Mouse (Mus musculus): ENCODE measurements around the gene Mtmr3. TPM values are rescaled to one million over a fixed set of nuclear protein-coding genes. Genes with fewer than 3 reads are reported as not detected.

Gene Mtmr3
- polyA plus RNA-seq, 1 experiment from 2014 or later, result 32.8 TPM

DNA sequence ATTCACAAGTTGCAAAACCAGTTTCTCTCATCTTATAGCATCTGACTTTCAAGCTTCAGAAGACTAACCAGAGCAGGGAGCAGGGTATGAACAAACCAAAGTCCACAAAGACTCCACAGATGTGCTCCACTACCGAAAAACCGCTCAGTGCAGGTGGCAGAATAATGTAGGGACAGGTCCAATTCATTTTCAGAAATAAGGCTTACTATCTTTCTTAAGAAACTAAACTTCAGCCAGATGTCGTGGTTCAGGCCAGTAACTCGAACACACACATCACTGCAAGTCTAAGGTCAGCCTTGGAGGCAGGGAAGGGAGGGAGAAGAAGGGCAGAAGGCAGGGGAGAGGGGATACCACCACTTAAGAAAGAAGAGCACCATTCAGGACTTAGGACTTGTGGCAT is 105.5 kb downstream of the Mtmr3 start:
- Histone ChIP-seq H3K36me3 (ENCODE audit: control insufficient read depth, insufficient read depth, low read length) (peaks cover 72% of the 10 kb centered on the region), H3K9me3 (ENCODE audit: control insufficient read depth, low read length) (no peaks in the 10 kb centered on the region), H3K4me3 (ENCODE audit: low read depth, low read length) (no peak overlapping the region), H3K27me3 (ENCODE audit: control insufficient read depth, insufficient read depth, low read length) (no peaks in the 10 kb centered on the region), H3K27ac (ENCODE audit: low read depth, low read length) (no peak overlapping the region), H3K4me1 (ENCODE audit: control insufficient read depth, insufficient read depth, low read length) (no peaks in the 10 kb centered on the region), H3K4me2 (ENCODE audit: low read depth, low read length) (no peak overlapping the region), H3K9ac (replicated peaks; ENCODE audit: low read depth, low read length) (no peak overlapping the region)
- ATAC-seq (ENCODE audit: low read depth), result no peak
- 96% methylated on average over 4 of the region's 4 CpGs for WGBS

DNA sequence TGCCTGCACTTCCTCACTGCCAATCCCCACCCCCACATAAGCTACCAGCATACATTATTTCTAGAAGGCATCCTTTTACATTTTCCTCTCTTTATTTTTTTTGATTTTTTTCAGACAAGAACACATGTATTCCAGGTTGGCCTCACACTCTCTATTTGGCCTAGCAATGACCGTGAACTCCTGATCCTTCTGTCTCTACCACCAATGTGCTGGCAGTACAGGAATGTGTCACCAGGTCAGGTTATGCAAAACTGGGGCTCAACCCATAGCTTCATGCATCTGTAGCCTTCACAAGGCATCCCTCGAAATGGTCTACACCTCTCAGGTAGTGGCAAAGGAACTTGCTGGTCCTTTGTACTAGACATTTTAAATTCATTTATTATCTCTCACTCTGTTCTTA is 105.9 kb downstream of the Mtmr3 start:
- no peak overlapping the region for H3K4me2 ChIP-seq (ENCODE audit: low read depth, low read length)
- no peak overlapping the region for H3K9ac ChIP-seq (replicated peaks; ENCODE audit: low read depth, low read length)
- peaks cover 74% of the 10 kb centered on the region for H3K36me3 ChIP-seq (ENCODE audit: control insufficient read depth, insufficient read depth, low read length)
- no peak for ATAC-seq (ENCODE audit: low read depth)
- no peak overlapping the region for H3K4me3 ChIP-seq (ENCODE audit: low read depth, low read length)
- no peaks in the 10 kb centered on the region for H3K4me1 ChIP-seq (ENCODE audit: control insufficient read depth, insufficient read depth, low read length)
- H3K27ac ChIP-seq (ENCODE audit: low read depth, low read length), result no peak overlapping the region
- no peaks in the 10 kb centered on the region for H3K9me3 ChIP-seq (ENCODE audit: control insufficient read depth, low read length)
- H3K27me3 ChIP-seq (ENCODE audit: control insufficient read depth, insufficient read depth, low read length), result no peaks in the 10 kb centered on the region
- 99% methylated on average over 2 of the region's 2 CpGs for WGBS

DNA sequence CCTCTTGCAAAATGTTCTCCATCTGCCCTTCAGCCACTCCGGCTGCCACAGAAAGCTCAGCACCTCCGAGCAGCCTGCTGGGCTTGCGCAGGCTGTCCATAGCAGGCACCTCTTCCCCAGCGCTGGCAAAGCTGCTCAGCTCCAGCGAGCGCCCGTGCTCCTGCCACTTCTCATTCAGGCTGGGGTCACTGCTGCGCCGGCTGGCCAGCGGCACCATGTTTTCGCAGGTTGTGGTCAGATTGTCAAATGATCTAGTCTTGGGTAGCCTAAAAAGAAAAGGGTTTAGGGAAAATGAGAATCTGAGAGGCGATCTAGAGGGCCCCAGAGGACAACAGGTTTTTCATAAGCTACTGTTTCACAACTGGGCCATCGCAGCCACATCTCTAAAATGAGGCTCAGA is 106.3 kb downstream of the Mtmr3 start:
- no peak overlapping the region for H3K4me3 ChIP-seq (ENCODE audit: low read depth, low read length)
- H3K36me3 ChIP-seq (ENCODE audit: control insufficient read depth, insufficient read depth, low read length), result peaks cover 78% of the 10 kb centered on the region
- no peak for ATAC-seq (ENCODE audit: low read depth)
- H3K9me3 ChIP-seq (ENCODE audit: control insufficient read depth, low read length), result no peaks in the 10 kb centered on the region
- H3K4me2 ChIP-seq (ENCODE audit: low read depth, low read length), result no peak overlapping the region
- no peaks in the 10 kb centered on the region for H3K4me1 ChIP-seq (ENCODE audit: control insufficient read depth, insufficient read depth, low read length)
- 98% methylated on average over 13 of the region's 13 CpGs for WGBS
- H3K27me3 ChIP-seq (ENCODE audit: control insufficient read depth, insufficient read depth, low read length), result no peaks in the 10 kb centered on the region
- H3K9ac ChIP-seq (replicated peaks; ENCODE audit: low read depth, low read length), result no peak overlapping the region
- no peak overlapping the region for H3K27ac ChIP-seq (ENCODE audit: low read depth, low read length)

DNA sequence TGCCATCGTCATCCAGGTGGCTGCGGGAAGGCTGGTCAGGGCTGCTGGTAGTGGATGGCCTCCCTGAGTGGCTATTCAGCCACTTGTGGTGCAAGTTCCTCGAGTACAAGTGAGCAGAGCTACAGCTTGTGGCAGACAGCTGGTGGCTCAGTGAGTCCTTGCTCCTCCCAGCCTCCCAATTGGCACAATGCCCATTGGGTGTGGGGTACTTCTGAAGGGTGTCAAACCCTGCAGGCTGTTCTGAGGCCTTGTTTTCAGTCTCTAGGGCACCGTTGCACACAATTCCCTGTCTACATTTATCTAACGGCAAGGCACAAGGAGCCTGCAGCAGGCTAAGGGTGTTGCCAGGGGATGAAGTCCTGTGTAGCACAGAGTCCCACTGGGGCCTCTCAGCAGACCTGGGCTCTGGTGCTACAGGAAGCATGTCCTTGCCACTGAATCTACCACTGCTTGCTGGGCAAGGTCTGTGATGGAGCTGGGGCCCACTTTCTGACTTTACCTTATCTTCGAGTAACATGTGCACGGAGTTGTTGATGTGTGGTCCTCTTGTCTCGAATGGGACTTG is 107.2 kb downstream of the Mtmr3 start:
- Histone ChIP-seq H3K9ac (replicated peaks; ENCODE audit: low read depth, low read length) (no peak overlapping the region), H3K4me3 (ENCODE audit: low read depth, low read length) (no peak overlapping the region), H3K27me3 (ENCODE audit: control insufficient read depth, insufficient read depth, low read length) (no peaks in the 10 kb centered on the region), H3K27ac (ENCODE audit: low read depth, low read length) (no peak overlapping the region), H3K4me1 (ENCODE audit: control insufficient read depth, insufficient read depth, low read length) (no peaks in the 10 kb centered on the region), H3K4me2 (ENCODE audit: low read depth, low read length) (no peak overlapping the region), H3K9me3 (ENCODE audit: control insufficient read depth, low read length) (no peaks in the 10 kb centered on the region), H3K36me3 (ENCODE audit: control insufficient read depth, insufficient read depth, low read length) (peaks cover 83% of the 10 kb centered on the region)
- 74% methylated on average over 8 of the region's 8 CpGs for WGBS
- ATAC-seq (ENCODE audit: low read depth), result no peak

DNA sequence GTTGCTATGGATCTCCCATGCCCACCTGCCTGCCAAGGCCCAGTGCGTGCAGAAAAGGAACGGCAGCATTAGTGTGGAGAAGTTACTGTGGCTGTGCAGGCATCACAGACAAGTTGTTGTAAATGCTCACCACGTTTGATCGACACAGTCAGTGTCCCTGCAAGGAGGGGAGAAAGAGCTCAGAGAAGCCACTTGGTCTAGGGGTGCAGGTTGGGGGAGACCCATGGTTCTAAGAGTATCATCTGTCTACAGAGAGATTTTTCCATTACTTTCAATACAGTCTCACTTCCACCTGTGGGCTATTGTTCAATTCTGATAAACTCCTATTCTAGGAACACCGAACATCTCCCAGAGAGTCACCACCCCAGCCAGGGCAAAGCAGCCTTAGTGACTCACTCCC is 110.1 kb downstream of the Mtmr3 start:
- no peak overlapping the region for H3K4me3 ChIP-seq (ENCODE audit: low read depth, low read length)
- no peaks in the 10 kb centered on the region for H3K9me3 ChIP-seq (ENCODE audit: control insufficient read depth, low read length)
- H3K27ac ChIP-seq (ENCODE audit: low read depth, low read length), result no peak overlapping the region
- 94% methylated on average over 5 of the region's 5 CpGs for WGBS
- H3K36me3 ChIP-seq (ENCODE audit: control insufficient read depth, insufficient read depth, low read length), result peaks cover 87% of the 10 kb centered on the region
- no peaks in the 10 kb centered on the region for H3K4me1 ChIP-seq (ENCODE audit: control insufficient read depth, insufficient read depth, low read length)
- ATAC-seq (ENCODE audit: low read depth), result no peak
- H3K27me3 ChIP-seq (ENCODE audit: control insufficient read depth, insufficient read depth, low read length), result no peaks in the 10 kb centered on the region
- H3K9ac ChIP-seq (replicated peaks; ENCODE audit: low read depth, low read length), result no peak overlapping the region
- no peak overlapping the region for H3K4me2 ChIP-seq (ENCODE audit: low read depth, low read length)

DNA sequence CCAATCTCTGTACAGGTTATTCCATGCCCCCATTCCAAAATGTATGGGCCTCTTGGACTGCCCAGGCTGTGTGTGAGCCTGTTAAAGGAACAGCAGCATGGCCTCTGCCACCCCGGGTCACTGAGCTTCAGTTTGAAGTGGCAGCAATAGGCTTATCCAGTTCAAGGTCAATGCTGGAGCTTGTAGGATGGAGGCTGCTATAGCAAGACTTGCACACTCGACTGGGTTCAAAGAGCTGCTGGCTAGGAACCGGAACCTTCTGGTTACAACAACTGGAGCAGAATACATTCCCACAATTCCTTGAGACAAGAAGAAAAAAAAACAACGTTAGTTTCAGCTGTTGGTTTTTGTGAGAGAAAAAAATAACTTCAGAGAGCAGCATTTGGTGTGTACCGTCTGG is 112.0 kb downstream of the Mtmr3 start:
- H3K4me2 ChIP-seq (ENCODE audit: low read depth, low read length), result no peak overlapping the region
- H3K4me1 ChIP-seq (ENCODE audit: control insufficient read depth, insufficient read depth, low read length), result no peaks in the 10 kb centered on the region
- WGBS, result 87% methylated on average over 5 of the region's 5 CpGs
- H3K9me3 ChIP-seq (ENCODE audit: control insufficient read depth, low read length), result no peaks in the 10 kb centered on the region
- ATAC-seq (ENCODE audit: low read depth), result no peak
- H3K9ac ChIP-seq (replicated peaks; ENCODE audit: low read depth, low read length), result no peak overlapping the region
- no peak overlapping the region for H3K4me3 ChIP-seq (ENCODE audit: low read depth, low read length)
- peaks cover 73% of the 10 kb centered on the region for H3K36me3 ChIP-seq (ENCODE audit: control insufficient read depth, insufficient read depth, low read length)
- no peak overlapping the region for H3K27ac ChIP-seq (ENCODE audit: low read depth, low read length)
- H3K27me3 ChIP-seq (ENCODE audit: control insufficient read depth, insufficient read depth, low read length), result no peaks in the 10 kb centered on the region

DNA sequence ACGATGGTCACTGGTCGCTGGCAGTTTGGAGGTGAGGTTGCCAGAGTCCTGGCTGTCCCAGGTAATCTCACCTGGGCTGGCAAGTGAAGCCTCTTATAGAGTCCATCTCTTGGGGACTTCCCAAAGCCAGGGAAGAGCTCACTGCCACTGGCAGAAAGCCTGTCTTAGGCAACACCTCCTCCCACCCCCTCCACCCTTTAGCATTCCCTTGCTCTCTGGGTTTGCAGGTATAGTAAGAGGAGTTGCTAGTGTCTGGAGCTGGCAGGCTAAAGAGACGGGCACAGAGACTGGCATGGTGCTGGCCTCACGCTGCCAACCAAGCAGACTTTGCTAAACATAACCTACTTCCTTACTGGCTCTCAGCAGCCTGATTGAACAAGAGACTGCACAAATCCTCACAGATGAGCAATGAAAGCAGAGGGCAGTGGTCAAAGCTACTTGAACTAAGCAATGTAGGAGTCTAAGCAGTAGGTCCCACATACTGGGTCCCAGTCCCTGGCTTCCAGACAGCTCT is 118.4 kb downstream of the Mtmr3 start:
- H3K4me1 ChIP-seq (ENCODE audit: control insufficient read depth, insufficient read depth, low read length), result peaks cover 22% of the 10 kb centered on the region
- no peak overlapping the region for H3K4me3 ChIP-seq (ENCODE audit: low read depth, low read length)
- no peak for ATAC-seq (ENCODE audit: low read depth)
- peaks cover 17% of the 10 kb centered on the region for H3K36me3 ChIP-seq (ENCODE audit: control insufficient read depth, insufficient read depth, low read length)
- H3K4me2 ChIP-seq (ENCODE audit: low read depth, low read length), result no peak overlapping the region
- H3K9me3 ChIP-seq (ENCODE audit: control insufficient read depth, low read length), result no peaks in the 10 kb centered on the region
- WGBS, result 93% methylated on average over 4 of the region's 4 CpGs
- H3K9ac ChIP-seq (replicated peaks; ENCODE audit: low read depth, low read length), result no peak overlapping the region
- H3K27me3 ChIP-seq (ENCODE audit: control insufficient read depth, insufficient read depth, low read length), result no peaks in the 10 kb centered on the region
- H3K27ac ChIP-seq (ENCODE audit: low read depth, low read length), result no peak overlapping the region

DNA sequence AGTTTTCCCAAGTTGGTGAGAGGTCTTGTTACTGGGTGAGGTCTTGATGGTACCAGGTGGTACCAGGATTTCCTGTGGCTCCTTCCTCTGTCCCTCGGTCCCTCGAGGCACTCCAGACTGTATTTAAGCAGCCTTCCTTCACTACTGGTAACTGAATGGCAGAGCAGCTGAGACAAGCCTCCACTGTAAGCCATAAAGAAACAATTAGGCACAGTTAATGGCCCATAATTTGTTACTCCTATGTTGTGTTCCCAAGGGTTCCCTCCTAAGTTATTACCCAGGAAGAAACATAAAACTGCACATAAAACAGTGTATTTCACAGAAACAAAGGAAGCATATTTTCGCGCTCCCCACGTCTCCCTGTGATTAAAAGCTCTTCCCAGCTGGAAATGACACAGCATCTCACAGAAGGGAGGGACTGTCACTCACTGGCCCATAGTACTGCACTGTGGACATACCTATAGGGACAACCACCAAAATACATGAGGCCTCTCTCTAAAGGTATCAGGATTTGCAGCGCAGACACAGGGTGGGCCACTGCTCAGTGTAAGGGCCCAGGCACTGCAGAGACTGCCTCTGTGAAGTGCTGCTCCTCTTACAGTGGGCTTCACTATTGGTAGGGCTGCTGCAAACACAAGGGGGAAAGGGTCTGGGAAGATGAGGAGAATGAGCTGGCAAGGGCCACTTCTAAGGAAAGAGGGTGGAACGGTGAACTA is 122.0 kb downstream of the Mtmr3 start:
- Histone ChIP-seq H3K4me1 (ENCODE audit: control insufficient read depth, insufficient read depth, low read length) (peaks cover 22% of the 10 kb centered on the region), H3K9ac (replicated peaks; ENCODE audit: low read depth, low read length) (0 out of 2 replicates have a peak overlapping the region, but pooled peaks have one; percentile 34), H3K4me3 (ENCODE audit: low read depth, low read length) (no peak overlapping the region), H3K27me3 (ENCODE audit: control insufficient read depth, insufficient read depth, low read length) (no peaks in the 10 kb centered on the region), H3K9me3 (ENCODE audit: control insufficient read depth, low read length) (no peaks in the 10 kb centered on the region), H3K27ac (ENCODE audit: low read depth, low read length) (peak overlapping the region; percentile 67), H3K4me2 (ENCODE audit: low read depth, low read length) (no peak overlapping the region), H3K36me3 (ENCODE audit: control insufficient read depth, insufficient read depth, low read length) (no peaks in the 10 kb centered on the region)
- 21% methylated on average over 7 of the region's 7 CpGs for WGBS
- ATAC-seq (ENCODE audit: low read depth), result peak; percentile 89

DNA sequence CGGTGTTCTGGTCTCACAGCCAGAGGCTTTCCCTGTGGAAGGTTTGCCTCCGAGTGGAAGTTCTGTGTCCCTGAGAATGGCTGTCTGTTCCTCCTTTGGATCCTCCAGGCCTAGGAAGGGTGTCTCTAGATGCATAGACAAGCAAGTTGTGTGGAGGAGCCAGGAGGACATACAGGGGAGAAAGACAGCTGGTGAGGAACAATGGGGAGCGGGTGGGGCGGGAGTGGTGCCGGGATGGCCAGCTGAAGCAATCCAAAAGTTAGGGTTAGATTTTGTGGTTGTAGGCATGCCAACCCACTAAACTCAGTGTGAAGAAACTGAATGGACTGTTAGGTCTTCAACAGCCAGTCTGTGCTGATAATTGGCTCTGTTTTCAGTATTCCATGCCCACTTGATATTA is 122.9 kb downstream of the Mtmr3 start:
- Histone ChIP-seq H3K9me3 (ENCODE audit: control insufficient read depth, low read length) (no peaks in the 10 kb centered on the region), H3K9ac (replicated peaks; ENCODE audit: low read depth, low read length) (no peak overlapping the region), H3K4me3 (ENCODE audit: low read depth, low read length) (no peak overlapping the region), H3K4me2 (ENCODE audit: low read depth, low read length) (no peak overlapping the region), H3K27me3 (ENCODE audit: control insufficient read depth, insufficient read depth, low read length) (no peaks in the 10 kb centered on the region), H3K36me3 (ENCODE audit: control insufficient read depth, insufficient read depth, low read length) (no peaks in the 10 kb centered on the region), H3K27ac (ENCODE audit: low read depth, low read length) (0 out of 2 replicates have a peak overlapping the region, but pooled peaks have one; percentile 67), H3K4me1 (ENCODE audit: control insufficient read depth, insufficient read depth, low read length) (peaks cover 22% of the 10 kb centered on the region)
- WGBS, result 66% methylated on average over 5 of the region's 5 CpGs
- no peak for ATAC-seq (ENCODE audit: low read depth)
